Mouse (Mus musculus): Measurements from ENCODE around the gene Ifi27. TPM values are rescaled to one million over a fixed set of nuclear protein-coding genes. Genes with fewer than 3 reads are reported as not detected.
A peak's percentile ranks its signal among the peaks of the same experiment; 100 is the strongest.

The Ifi27 gene
- 118 TPM for polyA plus RNA-seq (2012; fragmentation: generic; extraction: Trizol)

DNA sequence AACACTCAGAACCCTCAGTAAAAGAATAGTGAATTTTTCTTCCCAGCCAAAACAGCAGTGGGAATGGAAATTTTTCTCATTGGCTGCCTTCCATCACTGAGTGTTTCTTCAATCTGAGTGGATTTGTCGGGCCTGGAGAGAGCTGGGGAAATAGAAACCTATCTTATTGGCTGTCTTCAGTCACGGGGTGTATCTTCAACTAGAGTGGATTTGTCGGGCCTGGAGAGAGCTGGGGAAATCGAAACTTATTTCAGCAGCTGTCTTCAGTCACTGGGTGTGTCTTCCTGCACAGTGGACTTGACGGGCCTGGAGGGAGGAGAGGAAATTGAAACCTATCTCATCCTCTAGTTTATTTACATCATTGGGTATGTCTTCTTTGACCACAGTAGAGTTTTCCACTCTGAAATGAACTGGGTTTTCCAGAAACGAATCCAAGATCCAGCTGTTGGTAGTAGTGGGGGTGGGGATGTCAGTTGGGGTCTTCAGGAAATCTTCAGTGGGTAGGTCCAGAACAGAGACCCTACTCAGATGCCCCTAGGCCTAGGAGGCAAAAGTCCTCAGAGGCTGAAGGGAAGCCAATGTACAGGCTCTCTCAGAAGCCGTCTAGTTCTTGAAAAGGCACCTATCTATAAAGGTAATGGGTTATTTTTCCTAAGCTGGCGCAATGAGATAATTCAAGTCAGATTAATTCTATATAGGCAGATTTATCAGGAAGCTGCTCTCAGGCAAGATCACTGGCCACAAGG, at the start of gene Ifi27:
Gene Ifi27, plus strand, starts transcription at position 226 of the 746 bp plus-strand sequence.
- TF ChIP-seq CEBPB (IDR thresholded peaks at IDR 0.05; ENCODE audit: insufficient read depth, poor library complexity, severe bottlenecking) (0 out of 2 replicates have a peak, but pooled peaks have one; percentile 19), TCF12 (IDR thresholded peaks at IDR 0.05; ENCODE audit: insufficient read depth, poor library complexity, severe bottlenecking) (no peak), MYOD1 (IDR thresholded peaks at IDR 0.05; ENCODE audit: control insufficient read depth in 1 of 3, insufficient read length in 2 of 3, low read depth in 2 of 3) (peak; percentile 39 to 59 (median 51)), TCF3 (IDR thresholded peaks at IDR 0.05; ENCODE audit: insufficient read length, low read depth) (no peak), POLR2AphosphoS2 (IDR thresholded peaks at IDR 0.05; ENCODE audit: insufficient read length, low read depth) (peak; percentile 51), MYOG (IDR thresholded peaks at IDR 0.05; ENCODE audit: control insufficient read depth in 1 of 3, insufficient read depth in 1 of 3, insufficient read length in 2 of 3, low read depth in 2 of 3) (peak in 2 of 3 experiments; percentile 40 to 64), REST (IDR thresholded peaks at IDR 0.05; ENCODE audit: insufficient read depth, insufficient read length) (no peak), POLR2A (IDR thresholded peaks at IDR 0.05; ENCODE audit: insufficient read length, low read depth) (peak; percentile 45), USF1 (IDR thresholded peaks at IDR 0.05; ENCODE audit: low read depth) (peak; percentile 97)
- H3ac ChIP-seq (ENCODE audit: control insufficient read depth, insufficient read length): no peak within 1 kb of the TSS
- no peaks in the 10 kb centered on the region for H3K27me3 ChIP-seq (ENCODE audit: control insufficient read depth, insufficient read depth, insufficient read length)
- H3K4me3 ChIP-seq: peak within 1 kb of the TSS; percentile 32
- H3K79me2 ChIP-seq (ENCODE audit: control insufficient read depth, insufficient read depth): peaks cover 4% of the 10 kb centered on the region
- H3K4me2 ChIP-seq (ENCODE audit: low read depth): peak within 1 kb of the TSS; percentile 81
- no peaks in the 10 kb centered on the region for H3K36me3 ChIP-seq (ENCODE audit: control insufficient read depth, insufficient read depth)

DNA sequence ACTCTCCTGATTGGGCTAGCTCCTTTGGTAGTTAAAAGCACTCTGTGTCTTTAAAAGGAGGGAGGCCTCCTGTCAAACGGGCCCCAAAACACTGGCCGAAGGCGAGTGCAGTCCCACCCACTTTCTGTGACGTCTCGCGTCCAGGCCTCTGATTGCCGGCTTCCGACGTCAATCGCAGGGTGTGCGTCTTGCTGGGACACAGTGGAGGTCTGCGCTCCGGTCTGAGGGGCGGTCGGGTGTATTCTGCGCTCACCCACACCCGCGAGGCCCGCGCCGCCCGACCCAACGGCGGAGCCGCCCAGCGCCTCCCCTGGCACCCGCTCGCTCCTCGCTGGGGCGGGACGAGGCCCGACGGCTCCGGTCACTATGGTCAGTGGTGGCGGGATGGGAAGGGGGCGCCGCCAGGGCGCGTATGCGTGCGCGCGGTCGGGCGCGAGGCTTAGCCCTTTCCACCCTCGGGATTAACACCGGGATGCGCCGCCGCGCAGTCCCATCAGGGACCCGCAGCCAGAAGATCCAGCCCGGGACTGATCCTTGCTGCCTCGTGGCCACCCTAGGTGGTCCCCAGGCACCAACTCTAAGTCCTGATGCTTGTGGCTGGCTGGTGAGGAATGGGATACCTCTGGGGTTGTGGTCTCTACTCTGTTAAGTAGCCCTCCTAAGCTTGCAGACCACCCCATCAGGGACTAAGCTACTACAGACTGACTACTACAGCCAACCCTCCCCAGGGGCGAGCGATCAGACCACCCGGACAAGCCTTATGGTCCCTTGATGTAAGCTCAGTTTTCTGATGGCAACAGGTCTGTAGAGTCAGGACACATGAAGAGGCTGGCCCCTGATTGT, 45.3 kb upstream of the Ifi27 start, which contains the start of gene Otub2:
Gene Otub2, plus strand, starts transcription at position 178 of the 843 bp plus-strand sequence.
- no peaks in the 10 kb centered on the region for H3K36me3 ChIP-seq (ENCODE audit: control insufficient read depth, insufficient read depth)
- H3K4me3 ChIP-seq: peak within 1 kb of the TSS; percentile 69
- H3K79me2 ChIP-seq (ENCODE audit: control insufficient read depth, insufficient read depth): no peaks in the 10 kb centered on the region
- H3K27me3 ChIP-seq (ENCODE audit: control insufficient read depth, insufficient read depth, insufficient read length): no peaks in the 10 kb centered on the region
- peak within 1 kb of the TSS; percentile 72 for H3K4me2 ChIP-seq (ENCODE audit: low read depth)
- H3ac ChIP-seq (ENCODE audit: control insufficient read depth, insufficient read length): peak within 1 kb of the TSS; percentile 59
- TF ChIP-seq POLR2A (IDR thresholded peaks at IDR 0.05; ENCODE audit: insufficient read length, low read depth): peak; percentile 77
- peak; percentile 83 for TF ChIP-seq POLR2AphosphoS2 (IDR thresholded peaks at IDR 0.05; ENCODE audit: insufficient read length, low read depth)
- TF ChIP-seq TCF12 (IDR thresholded peaks at IDR 0.05; ENCODE audit: insufficient read depth, poor library complexity, severe bottlenecking): no peak
- no peak for TF ChIP-seq MYOD1 (IDR thresholded peaks at IDR 0.05; ENCODE audit: control insufficient read depth in 1 of 3, insufficient read length in 2 of 3, low read depth in 2 of 3)
- peak in 1 of 3 experiments; percentile 47 for TF ChIP-seq MYOG (IDR thresholded peaks at IDR 0.05; ENCODE audit: control insufficient read depth in 1 of 3, insufficient read depth in 1 of 3, insufficient read length in 2 of 3, low read depth in 2 of 3)

DNA sequence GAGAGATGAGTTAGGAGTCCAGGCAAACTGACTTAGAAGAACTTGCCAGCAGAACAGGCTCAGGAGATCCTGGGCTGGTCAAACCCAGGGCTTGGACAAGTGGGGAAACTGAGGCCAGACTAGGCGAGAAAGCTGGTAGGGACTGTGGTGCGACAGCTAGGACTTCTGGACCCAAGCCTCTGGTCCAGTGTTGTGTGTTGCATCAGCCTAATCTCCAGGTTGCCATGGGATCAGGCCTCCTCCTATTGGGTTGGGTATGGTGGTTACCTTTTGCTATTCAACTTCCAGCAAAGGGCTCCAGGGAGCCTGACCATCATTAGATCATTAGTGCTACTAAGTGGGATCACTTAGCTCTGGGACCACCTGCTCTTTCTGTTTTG, 44.7 kb upstream of the Ifi27 start:
- H3K36me3 ChIP-seq (ENCODE audit: control insufficient read depth, insufficient read depth): no peaks in the 10 kb centered on the region
- TF ChIP-seq POLR2AphosphoS2 (IDR thresholded peaks at IDR 0.05; ENCODE audit: insufficient read length, low read depth) (peak; percentile 62), CEBPB (IDR thresholded peaks at IDR 0.05; ENCODE audit: insufficient read depth, poor library complexity, severe bottlenecking) (peak; percentile 32; the same call in 1 of the 2 replicates), SRF (IDR thresholded peaks at IDR 0.05; ENCODE audit: control insufficient read depth, insufficient read length, low read depth) (no peak), TCF12 (IDR thresholded peaks at IDR 0.05; ENCODE audit: insufficient read depth, poor library complexity, severe bottlenecking) (no peak), MYOG (IDR thresholded peaks at IDR 0.05; ENCODE audit: control insufficient read depth in 1 of 3, insufficient read depth in 1 of 3, insufficient read length in 2 of 3, low read depth in 2 of 3) (no peak), MAX (IDR thresholded peaks at IDR 0.05; ENCODE audit: low read depth) (no peak), TCF3 (IDR thresholded peaks at IDR 0.05; ENCODE audit: insufficient read length, low read depth) (no peak), E2F4 (IDR thresholded peaks at IDR 0.05; ENCODE audit: insufficient read depth) (no peak), MYOD1 (IDR thresholded peaks at IDR 0.05; ENCODE audit: control insufficient read depth in 1 of 3, insufficient read length in 2 of 3, low read depth in 2 of 3) (no peak), REST (IDR thresholded peaks at IDR 0.05; ENCODE audit: insufficient read depth, insufficient read length) (no peak), USF1 (IDR thresholded peaks at IDR 0.05; ENCODE audit: low read depth) (no peak), POLR2A (IDR thresholded peaks at IDR 0.05; ENCODE audit: insufficient read length, low read depth) (peak; percentile 66)
- H3K4me3 ChIP-seq: peak overlapping the region; percentile 69
- H3K79me2 ChIP-seq (ENCODE audit: control insufficient read depth, insufficient read depth): no peaks in the 10 kb centered on the region
- peak overlapping the region; percentile 59 for H3ac ChIP-seq (ENCODE audit: control insufficient read depth, insufficient read length)
- H3K27me3 ChIP-seq (ENCODE audit: control insufficient read depth, insufficient read depth, insufficient read length): no peaks in the 10 kb centered on the region
- peak overlapping the region; percentile 72 for H3K4me2 ChIP-seq (ENCODE audit: low read depth)

DNA sequence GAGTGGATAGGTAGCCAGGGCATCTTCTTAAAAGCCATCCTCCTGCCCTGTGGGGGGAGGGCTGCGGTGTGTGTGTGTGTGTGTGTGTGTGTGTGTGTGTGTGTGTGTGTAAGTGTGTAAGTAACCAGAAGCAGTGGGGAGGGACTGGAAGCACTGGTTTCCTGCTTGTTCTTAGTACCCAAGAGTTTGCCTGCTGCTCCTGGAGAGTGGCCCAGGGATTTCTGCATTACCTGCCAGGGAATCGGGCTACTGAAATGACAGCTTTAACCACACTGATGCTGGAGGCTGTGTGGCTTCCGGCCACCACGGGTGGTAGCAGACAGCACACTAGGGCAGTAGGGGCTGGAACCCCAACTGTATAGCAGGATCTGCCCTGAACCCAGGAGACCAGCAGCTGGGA, 44.0 kb upstream of the Ifi27 start:
- H3ac ChIP-seq (ENCODE audit: control insufficient read depth, insufficient read length): peak overlapping the region; percentile 59
- H3K79me2 ChIP-seq (ENCODE audit: control insufficient read depth, insufficient read depth): no peaks in the 10 kb centered on the region
- peak overlapping the region; percentile 69 for H3K4me3 ChIP-seq
- H3K36me3 ChIP-seq (ENCODE audit: control insufficient read depth, insufficient read depth): no peaks in the 10 kb centered on the region
- H3K4me2 ChIP-seq (ENCODE audit: low read depth): peak overlapping the region; percentile 72
- no peaks in the 10 kb centered on the region for H3K27me3 ChIP-seq (ENCODE audit: control insufficient read depth, insufficient read depth, insufficient read length)
- no peak for TF ChIP-seq MAX (IDR thresholded peaks at IDR 0.05; ENCODE audit: low read depth)
- no peak for TF ChIP-seq USF1 (IDR thresholded peaks at IDR 0.05; ENCODE audit: low read depth)
- TF ChIP-seq CEBPB (IDR thresholded peaks at IDR 0.05; ENCODE audit: insufficient read depth, poor library complexity, severe bottlenecking): no peak
- TF ChIP-seq MYOD1 (IDR thresholded peaks at IDR 0.05; ENCODE audit: control insufficient read depth in 1 of 3, insufficient read length in 2 of 3, low read depth in 2 of 3): no peak
- TF ChIP-seq TCF3 (IDR thresholded peaks at IDR 0.05; ENCODE audit: insufficient read length, low read depth): no peak

Measured in myocyte (in vitro differentiated cells).